Mouse (Mus musculus): ENCODE data around the gene Zfp84. TPM values are rescaled to one million over a fixed set of nuclear protein-coding genes. Genes with fewer than 3 reads are reported as not detected.

The Zfp84 gene
- polyA plus RNA-seq, 1 experiment from 2014 or later, result 11.7 TPM

- in situ Hi-C loops (cut with MboI; ENCODE audit: low pct_unique_long_range_greater_than_20kb), result loop anchor here (5.0 kb wide), 1 partner anchor 91 kb away; the partner anchor contains the start of genes Zfp27 and Zfp383
- no peaks in the 10 kb centered on the region for H3K27me3 ChIP-seq
- no peak for TF ChIP-seq CTCF (IDR thresholded peaks at IDR 0.05)
- ATAC-seq, result peak; percentile 88
- POLR2A ChIA-PET, result interaction anchor here (1.0 kb wide), 1 partner anchor 96 kb away, joined by 3 read pairs; no protein-coding TSS in a partner anchor
- CTCF ChIA-PET, result interaction anchor here (1.2 kb wide), 1 partner anchor 20 kb away, joined by 3 read pairs; no protein-coding TSS in a partner anchor
- peak; percentile 85 for DNase-seq (ENCODE audit: low read depth, low spot score)
Measured at GRCm38 (mm10) chr7:29815910-29816429, 47.6 kb downstream of the Zfp84 start, which contains the start of gene Zfp790. Gene Zfp790 (plus strand): TSS chr7:29816114.

DNA sequence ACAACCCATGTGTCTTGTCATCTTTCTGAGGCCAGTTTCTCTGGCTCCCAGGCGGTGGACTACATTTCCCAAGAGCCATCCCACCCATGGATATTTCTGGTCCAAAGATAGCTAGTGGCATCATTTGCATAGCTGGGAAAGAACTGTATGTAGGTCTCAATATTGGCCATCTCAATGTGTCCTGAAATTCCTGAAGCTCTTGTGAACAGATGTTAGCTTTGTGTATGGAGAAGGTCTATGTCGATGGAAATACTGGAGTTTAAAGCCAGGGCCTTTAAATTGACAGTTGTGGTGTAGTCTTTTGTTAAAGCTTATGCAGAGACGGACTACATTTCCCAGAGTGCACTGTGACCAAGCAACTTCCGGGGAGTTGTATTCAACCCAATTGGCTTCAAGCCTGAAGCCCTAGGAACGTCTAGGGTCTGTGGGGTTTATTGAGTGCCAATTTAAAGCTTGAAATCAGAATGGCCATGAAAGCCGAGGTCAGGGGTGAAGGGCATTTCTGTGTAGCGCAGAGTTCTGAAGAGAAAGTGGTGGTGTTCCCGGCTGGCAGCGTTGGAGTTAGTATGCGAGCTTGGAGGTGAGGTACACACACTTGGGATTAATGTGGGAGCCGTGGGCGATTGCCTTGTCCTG lies 50.4 kb downstream of the Zfp84 start:
- no peaks in the 10 kb centered on the region for H3K27me3 ChIP-seq
- DNase-seq (ENCODE audit: low read depth, low spot score) (peak; percentile 66), ATAC-seq (peak; percentile 70)
- no peak for TF ChIP-seq CTCF (IDR thresholded peaks at IDR 0.05)
- in situ Hi-C loops (cut with MboI; ENCODE audit: low pct_unique_long_range_greater_than_20kb), result loop anchor here (5.0 kb wide), 1 partner anchor 89 kb away; the partner anchor contains the start of genes Zfp27 and Zfp383
- ChIA-PET CTCF (interaction anchor here (0.7 kb wide), 1 partner anchor 50 kb away, joined by 3 read pairs; the partner anchor contains the start of gene Zfp84), POLR2A (no interaction called here)

DNA sequence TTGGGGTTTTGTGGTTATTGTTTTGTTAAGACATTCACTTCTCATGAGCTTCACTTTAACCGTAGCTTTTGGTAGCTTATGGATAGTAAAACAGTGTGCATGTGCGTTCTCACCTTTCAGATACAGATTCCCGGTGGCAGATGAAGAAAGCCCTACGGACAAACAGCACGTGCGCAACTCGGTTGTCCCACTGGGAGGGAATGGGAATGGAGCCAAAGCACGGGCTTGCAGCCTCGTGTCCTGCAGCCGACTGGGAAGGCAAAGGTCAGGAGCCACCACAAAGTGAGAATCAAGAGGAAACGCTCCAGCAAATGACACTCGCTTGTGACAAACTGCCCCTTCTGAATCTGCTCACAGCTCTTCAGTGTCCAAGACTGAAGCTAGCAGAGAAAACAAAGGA lies 59.6 kb downstream of the Zfp84 start:
- ChIA-PET CTCF (no interaction called here), POLR2A (no interaction called here)
- ATAC-seq, result no peak
- in situ Hi-C loops (cut with MboI; ENCODE audit: low pct_unique_long_range_greater_than_20kb), result no loop called here
- H3K27me3 ChIP-seq, result no peaks in the 10 kb centered on the region
- no peak for DNase-seq (ENCODE audit: low read depth, low spot score)
- TF ChIP-seq CTCF (IDR thresholded peaks at IDR 0.05), result no peak

Other genes with a start within 250 kb of the Zfp84 start
- gene Sipa1l3, start 249.9 kb upstream of the Zfp84 start, polyA plus RNA-seq (2021), result 27.2 TPM
- 0.04 TPM for gene Catsperg2, start 41.5 kb upstream of the Zfp84 start, polyA plus RNA-seq (2021)
- gene Zfp30, start 15.4 kb downstream of the Zfp84 start, polyA plus RNA-seq (2021), result 11.8 TPM
- gene Zfp790, start 47.6 kb downstream of the Zfp84 start, polyA plus RNA-seq (2021), result 12.8 TPM
- gene Zfp940, start 85.1 kb downstream of the Zfp84 start, polyA plus RNA-seq (2021), result 6.1 TPM
- 5.3 TPM for gene Zfp420, start 91.4 kb downstream of the Zfp84 start, polyA plus RNA-seq (2021)
- 11.3 TPM for gene Zfp27, start 138.0 kb downstream of the Zfp84 start, polyA plus RNA-seq (2021)
- gene Zfp383, start 139.7 kb downstream of the Zfp84 start, polyA plus RNA-seq (2021), result 9.3 TPM
- 12.1 TPM for gene Zfp74, start 185.5 kb downstream of the Zfp84 start, polyA plus RNA-seq (2021)
- 12.0 TPM for gene Zfp568, start 215.4 kb downstream of the Zfp84 start, polyA plus RNA-seq (2021)

Data from Patski (cell line).